Mouse (Mus musculus) kidney, postnatal 0 days (tissue): ENCODE results near the gene Gm14295. TPM values are rescaled to one million over a fixed set of nuclear protein-coding genes. Genes with fewer than 3 reads are reported as not detected.
"Not testable (repeated sequence)": the region's sequence is repeated elsewhere in the genome, so short reads cannot be mapped to it uniquely, and the experiment has no call there.

Source experiments
- ATAC-seq: fragments of 200-750 bp; cut with Nextera tagmentation; replicated peaks from 2 replicates; pipeline ENCODE4 v1.8.0; 2017; ENCODE audit warnings: low read depth, moderate number of reproducible peaks, moderate TSS enrichment, moderate library complexity; ENCODE audit not compliant: low FRiP score
- DNase-seq: peaks from one replicate; pipeline ENCODE4 v3.0.0-alpha.2; 2016; ENCODE audit warnings: low spot score
- H3K27ac ChIP-seq: fragments of 300-500 bp; sonication (generic); 2 replicates; pipeline ENCODE4 v1.5.1; 2014; ENCODE audit warnings: mild to moderate bottlenecking
- H3K27me3 ChIP-seq: fragments of 300-500 bp; sonication (generic); 2 replicates; pipeline ENCODE4 v1.6.1; 2014; ENCODE audit warnings: low read length, mixed read lengths; ENCODE audit not compliant: insufficient read depth
- H3K36me3 ChIP-seq: fragments of 300-500 bp; sonication (generic); 2 replicates; pipeline ENCODE4 v1.6.1; 2014; ENCODE audit warnings: low read length, mixed read lengths; ENCODE audit not compliant: insufficient read depth
- H3K4me1 ChIP-seq: fragments of 300-500 bp; sonication (generic); replicated peaks from 2 replicates; pipeline ENCODE4 v1.6.1; 2014; ENCODE audit warnings: antibody characterized with exemption, low read length, mixed read lengths; ENCODE audit not compliant: insufficient read depth
- H3K4me2 ChIP-seq: fragments of 300-500 bp; sonication (generic); 2 replicates; pipeline ENCODE4 v1.6.1; 2014; ENCODE audit warnings: mild to moderate bottlenecking, low read length, moderate library complexity, mixed read lengths
- H3K4me3 ChIP-seq: fragments of 300-500 bp; sonication (generic); replicated peaks from 2 replicates; pipeline ENCODE4 v1.5.1; 2014; ENCODE audit warnings: low read depth, low read length
- H3K9ac ChIP-seq: fragments of 300-500 bp; sonication (generic); 2 replicates; pipeline ENCODE4 v1.6.1; 2014; ENCODE audit warnings: low read depth, low read length
- H3K9me3 ChIP-seq: fragments of 300-500 bp; sonication (generic); replicated peaks from 2 replicates; pipeline ENCODE4 v1.6.1; 2016; ENCODE audit warnings: low read length, inconsistent platforms, mixed read lengths
- WGBS: fragments of 180-500 bp; shearing (Covaris S2); extraction: QIAGEN DNeasy Blood & Tissue Kit; methylation state at CpG from one replicate; pipeline ENCODE4 v1.1.7; 2014; 5-methylcytosine and 5-hydroxymethylcytosine counted together
- polyA plus RNA-seq: library from polyadenylated mRNA; unstranded; fragments of >200 nt; fragmentation: Nextera tagmentation; extraction: Ambion mirVana; gene quantifications from 2 replicates; pipeline ENCODE4 v1.2.1, GENCODE M21; 2015

Gene Gm14295
- polyA plus RNA-seq = 16.9 and 21.3 TPM in 2 replicates

GRCm38 (mm10) chr2:176798312-176798711, at the start of gene Gm14295:
Gm14295 (plus strand) TSS chr2:176798612.
- H3K4me1 ChIP-seq, H3K36me3 ChIP-seq, ATAC-seq, H3K27me3 ChIP-seq, H3K9ac ChIP-seq, H3K9me3 ChIP-seq, H3K27ac ChIP-seq, DNase-seq: not testable (repeated sequence)
- H3K4me3 ChIP-seq = peak within 1 kb of the TSS; percentile 27
- peak within 1 kb of the TSS; percentile 43 for H3K4me2 ChIP-seq
- WGBS = no CpG with 5 or more reads among the region's 6 CpGs

DNA sequence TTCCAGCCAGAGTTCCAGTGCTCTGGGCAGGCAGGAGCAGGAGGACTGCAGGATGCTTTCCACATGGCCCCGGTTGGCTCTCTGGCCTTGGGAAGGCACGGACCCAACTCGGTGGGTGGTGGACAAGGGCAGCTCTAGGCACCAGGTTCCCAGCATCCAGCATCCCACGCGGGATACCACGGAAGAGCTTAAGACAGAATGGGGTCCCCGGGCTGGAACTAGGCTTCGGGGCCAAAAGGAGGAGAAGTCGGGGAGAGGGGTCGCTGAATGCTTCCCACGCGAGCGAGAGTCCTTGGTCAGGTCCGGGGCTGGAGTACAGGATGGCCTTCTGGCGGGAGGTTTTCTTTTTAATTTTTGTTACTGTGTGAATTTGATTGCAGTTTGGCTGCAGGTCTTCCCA, 373 bp downstream of the Gm14295 start:
- not testable (repeated sequence) for H3K9ac ChIP-seq, H3K27ac ChIP-seq, H3K36me3 ChIP-seq, ATAC-seq, H3K9me3 ChIP-seq, H3K4me1 ChIP-seq, DNase-seq, H3K27me3 ChIP-seq
- Histone ChIP-seq H3K4me3 (peak overlapping the region; percentile 27), H3K4me2 (peak overlapping the region; percentile 43)
- WGBS = 33% methylated on average over 15 of the region's 15 CpGs

DNA sequence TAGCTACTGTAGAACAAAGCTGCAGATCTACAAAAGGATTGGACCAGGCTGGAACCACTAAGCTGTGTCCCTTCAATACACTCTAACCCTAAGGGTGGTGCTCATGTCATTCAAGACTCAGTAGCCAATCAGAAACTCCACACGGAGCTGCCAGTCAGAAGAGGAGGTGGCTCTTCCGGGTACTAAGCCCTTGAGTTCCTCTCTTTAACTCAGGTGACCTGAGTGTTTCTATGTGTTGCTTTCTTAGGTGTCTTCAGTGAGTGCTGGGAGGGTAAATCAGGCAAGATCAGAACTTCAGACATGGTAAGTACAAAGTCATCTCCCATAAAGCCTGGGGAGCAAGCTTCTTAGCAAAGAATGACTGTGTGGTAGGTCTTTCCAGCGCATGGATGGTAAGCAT, 32.4 kb downstream of the Gm14295 start, which contains the start of gene Gm14408:
Gm14408 (plus strand) TSS at position 301 of the 400 bp plus-strand sequence.
- not testable (repeated sequence) for H3K4me3 ChIP-seq, H3K9me3 ChIP-seq, H3K4me2 ChIP-seq, H3K36me3 ChIP-seq, ATAC-seq, DNase-seq, H3K9ac ChIP-seq, H3K27ac ChIP-seq, H3K4me1 ChIP-seq, H3K27me3 ChIP-seq
- 92% methylated on average over 1 of the region's 3 CpGs for WGBS

Other genes with a start within 250 kb of the Gm14295 start
- 16.0 and 22.2 TPM in 2 replicates for gene Gm14308, start 162.3 kb upstream of the Gm14295 start, polyA plus RNA-seq
- 7.9 and 8.1 TPM in 2 replicates for gene Zfp973, start 128.1 kb upstream of the Gm14295 start, polyA plus RNA-seq
- 31.5 and 36.5 TPM in 2 replicates for gene Gm14305, start 90.3 kb upstream of the Gm14295 start, polyA plus RNA-seq
- gene Gm14408, start 32.5 kb downstream of the Gm14295 start, polyA plus RNA-seq = not detected in 2 replicates
- 5.0 and 9.7 TPM in 2 replicates for gene Gm14296, start 129.2 kb downstream of the Gm14295 start, polyA plus RNA-seq
- gene Gm14419, start 202.3 kb downstream of the Gm14295 start, polyA plus RNA-seq = 9.9 and 12.7 TPM in 2 replicates